Mouse (Mus musculus) G1E-ER4 (cell line): ENCODE data around the gene Palld. TPM values are rescaled to one million over a fixed set of nuclear protein-coding genes. Genes with fewer than 3 reads are reported as not detected.

ENCODE experiments used
- GATA1 ChIP-seq: IDR thresholded peaks from one replicate; pipeline ENCODE4 v1.8.0; 2012; ENCODE audit warnings: low read length, inconsistent platforms
- polyA plus RNA-seq: library from polyadenylated mRNA; stranded (reverse); fragments of >175 nt; gene quantifications from 2 replicates; pipeline ENCODE4 v1.2.3, GENCODE M21; 2012

Palld gene
- polyA plus RNA-seq, 1 experiment = not detected

DNA sequence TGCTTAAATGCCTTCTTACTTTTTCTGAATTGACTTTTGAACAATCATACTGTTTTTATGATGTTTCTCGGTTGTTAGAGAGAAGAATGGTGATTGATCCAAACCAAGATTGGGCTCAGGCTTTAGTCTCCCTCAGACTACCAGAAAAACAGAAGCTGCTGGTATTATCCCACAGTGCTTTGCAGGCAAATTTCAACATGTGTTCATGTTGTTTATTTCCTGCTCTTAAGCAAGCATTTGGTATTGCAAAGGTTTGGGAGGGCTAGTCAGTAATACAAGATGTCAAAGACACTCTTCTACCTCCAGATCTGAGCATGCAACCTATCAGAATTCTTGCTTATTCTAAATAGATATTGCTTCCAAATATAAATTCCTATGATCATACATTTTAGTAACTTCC lies 5.7 kb downstream of the Palld start:
- TF ChIP-seq GATA1 = no peak

DNA sequence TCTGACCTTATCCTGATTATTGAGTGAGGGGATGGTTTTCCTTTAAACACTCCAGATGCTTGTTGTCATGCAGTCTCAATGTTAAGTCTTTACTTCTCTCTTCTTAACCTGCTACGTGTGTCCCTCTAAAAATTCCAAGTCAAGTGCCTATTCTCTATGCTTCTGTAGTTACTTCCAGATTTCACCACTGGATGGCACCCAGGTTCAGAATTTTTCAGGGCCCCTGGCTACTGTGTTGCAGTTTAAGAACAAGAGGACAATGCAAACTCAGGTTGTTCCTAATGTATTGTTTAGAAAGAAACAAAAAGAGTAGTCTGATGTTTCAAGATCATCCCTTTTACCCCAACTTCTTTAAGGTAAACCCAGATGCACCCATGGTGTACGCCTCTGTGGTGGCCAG lies 8.4 kb downstream of the Palld start:
- no peak for TF ChIP-seq GATA1

DNA sequence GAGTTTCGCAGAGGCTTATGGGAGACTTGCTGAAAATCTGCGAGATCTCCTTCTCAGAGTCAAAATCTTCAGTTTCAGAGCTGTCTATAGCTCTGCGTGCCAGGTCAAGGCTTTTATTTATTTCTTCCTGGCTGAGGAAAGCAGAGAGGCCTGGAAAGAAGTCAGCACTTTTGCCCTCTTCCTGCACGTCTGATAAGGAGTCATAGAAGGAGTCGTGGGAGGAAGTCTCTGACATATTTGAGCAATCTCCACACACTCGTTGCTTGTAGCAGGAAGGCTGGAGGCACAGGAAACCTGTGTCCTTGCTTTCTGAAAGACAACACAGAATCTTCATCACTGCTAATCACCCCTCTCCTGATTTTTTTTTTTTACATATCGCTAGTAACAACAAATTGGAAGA lies 24.9 kb downstream of the Palld start:
- no peak for TF ChIP-seq GATA1

DNA sequence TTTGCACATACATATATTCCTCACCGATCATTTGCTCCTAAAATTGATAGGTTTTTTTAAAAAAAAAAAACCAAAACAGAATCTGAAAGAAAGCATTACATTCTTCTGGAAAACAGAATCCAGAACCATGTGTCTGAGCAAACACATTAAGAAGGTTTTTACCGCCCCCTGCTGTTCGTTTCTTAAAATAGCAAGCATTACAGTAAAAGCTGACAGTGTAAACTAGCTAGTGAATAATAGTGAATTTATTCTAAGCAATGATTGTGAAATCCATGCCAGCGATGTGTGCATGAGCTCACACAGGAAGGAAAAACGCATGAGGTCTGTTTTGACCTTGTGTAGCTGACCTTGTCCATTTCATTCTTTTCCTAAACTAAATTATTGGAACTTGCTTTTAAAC lies 27.2 kb downstream of the Palld start:
- no peak for TF ChIP-seq GATA1

DNA sequence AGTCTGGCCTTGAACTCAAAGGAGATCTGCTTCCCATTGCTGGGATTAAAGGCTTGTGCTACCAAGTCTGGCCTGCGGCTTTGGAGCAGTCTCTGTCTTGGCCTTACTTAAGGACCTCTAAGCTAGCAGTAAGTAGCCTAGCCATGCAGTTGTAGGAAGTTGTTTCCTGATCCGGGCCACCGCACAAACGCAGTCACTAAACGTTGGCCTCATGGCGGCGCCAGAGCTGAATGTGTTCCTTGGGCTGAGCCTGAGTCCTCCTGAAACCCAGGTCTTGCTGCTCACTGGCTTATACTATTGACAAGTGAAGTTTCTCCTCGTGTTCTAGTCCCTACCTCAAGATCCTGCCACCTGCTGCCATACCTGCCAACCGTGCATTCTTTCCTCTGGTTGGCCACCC lies 28.5 kb downstream of the Palld start:
- TF ChIP-seq GATA1 = no peak

DNA sequence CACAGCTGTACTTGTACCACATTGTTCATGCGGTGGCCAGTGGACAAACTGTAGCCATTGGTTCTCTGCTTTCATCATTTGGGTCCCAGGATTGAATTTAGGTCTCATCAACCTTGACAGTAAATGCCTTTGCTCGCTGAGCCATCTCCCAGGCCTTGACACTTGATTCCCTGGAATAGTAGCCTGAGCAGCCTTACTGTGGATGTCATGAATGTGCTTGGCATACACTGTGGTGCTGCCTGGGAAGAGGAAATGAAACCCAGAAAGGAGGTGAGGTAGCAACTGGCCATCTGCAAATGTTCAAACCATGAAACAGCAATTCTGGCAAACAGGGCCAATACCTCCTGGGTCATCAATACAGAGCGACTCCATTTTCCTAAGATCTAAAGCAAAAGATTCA lies 34.0 kb downstream of the Palld start:
- TF ChIP-seq GATA1 = no peak

DNA sequence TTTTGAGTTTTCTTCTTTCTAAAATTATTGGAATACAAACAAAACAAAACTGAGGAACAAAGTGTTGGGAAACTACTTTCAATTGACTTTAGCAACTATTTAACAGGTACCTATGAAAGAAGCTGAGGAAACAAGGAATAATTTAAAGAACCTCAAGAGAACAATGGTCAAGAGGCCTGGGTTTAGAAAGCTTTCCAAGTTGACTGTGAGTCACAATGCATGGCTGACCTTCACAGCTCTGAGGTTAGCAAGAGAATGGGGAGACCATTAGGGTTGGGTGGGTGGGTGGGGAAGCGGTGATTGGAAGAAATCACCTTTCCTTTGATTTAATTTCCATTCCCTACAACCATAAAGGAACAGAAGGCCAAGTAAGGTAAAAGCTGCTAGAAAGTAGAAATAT lies 35.6 kb downstream of the Palld start:
- no peak for TF ChIP-seq GATA1

DNA sequence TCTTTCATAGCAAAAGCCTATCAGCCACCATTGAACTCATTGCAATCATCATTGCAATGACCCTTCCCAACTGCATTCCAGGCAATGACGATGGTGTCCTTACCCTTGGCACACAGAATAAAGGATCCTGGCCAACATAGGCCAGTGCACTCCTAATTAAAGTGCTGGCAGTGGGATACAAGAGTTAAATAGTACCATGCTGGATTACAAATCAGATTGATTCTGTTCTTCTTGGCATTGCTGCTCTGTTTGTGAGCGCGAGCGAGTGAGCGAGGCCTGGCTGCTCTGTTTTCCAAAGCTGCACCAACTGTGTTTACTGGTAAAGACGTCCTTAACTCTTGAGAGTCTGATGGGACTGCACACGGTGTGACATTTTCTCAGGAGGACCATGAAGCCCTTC lies 37.1 kb downstream of the Palld start:
- TF ChIP-seq GATA1 = no peak

DNA sequence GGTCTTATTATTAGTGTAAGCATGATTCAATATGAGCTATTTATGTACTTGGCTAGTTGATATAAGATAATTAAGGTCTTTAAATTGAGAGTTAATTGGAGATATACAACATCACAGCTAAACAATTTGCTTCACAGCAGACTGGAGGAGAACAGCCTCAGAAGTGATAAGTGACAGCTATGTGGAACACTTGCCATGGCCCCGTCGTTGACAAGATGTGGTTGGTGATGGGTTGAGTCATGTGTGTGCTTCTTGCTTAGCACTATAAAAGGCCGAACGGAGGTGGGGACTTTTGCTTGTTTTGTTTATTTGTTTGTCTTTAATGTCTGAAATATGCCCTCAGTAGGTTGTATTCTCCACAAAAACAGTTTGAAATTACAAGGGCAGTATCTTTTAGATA lies 51.2 kb downstream of the Palld start:
- no peak for TF ChIP-seq GATA1

DNA sequence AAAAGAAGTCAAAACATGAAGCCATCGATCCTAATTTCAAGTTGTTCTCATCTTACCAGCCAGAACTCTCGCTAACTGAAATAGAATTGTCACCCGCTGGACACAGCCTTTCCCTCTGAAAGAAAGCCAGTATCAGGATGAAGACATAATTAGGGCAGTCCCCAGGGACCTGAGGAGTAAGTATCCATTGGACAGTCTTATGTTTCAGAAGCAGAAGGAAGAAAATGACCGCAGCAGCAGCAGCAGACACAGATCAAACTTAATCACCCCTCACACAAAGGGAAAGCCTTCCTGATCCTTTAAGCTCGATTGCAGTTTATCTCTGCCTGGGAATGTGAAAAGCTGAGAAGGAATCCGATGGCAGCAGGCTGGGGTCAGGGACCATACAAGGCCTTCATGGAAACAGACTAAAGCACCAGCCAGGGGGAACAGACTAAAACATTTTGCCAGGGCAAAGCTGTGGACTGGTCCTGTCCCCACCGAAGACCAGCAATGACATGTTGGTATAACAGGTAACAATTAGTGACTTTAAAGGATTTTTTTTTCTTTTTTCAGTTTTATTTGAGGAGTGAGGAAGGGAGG lies 53.8 kb downstream of the Palld start:
- TF ChIP-seq GATA1 = no peak

DNA sequence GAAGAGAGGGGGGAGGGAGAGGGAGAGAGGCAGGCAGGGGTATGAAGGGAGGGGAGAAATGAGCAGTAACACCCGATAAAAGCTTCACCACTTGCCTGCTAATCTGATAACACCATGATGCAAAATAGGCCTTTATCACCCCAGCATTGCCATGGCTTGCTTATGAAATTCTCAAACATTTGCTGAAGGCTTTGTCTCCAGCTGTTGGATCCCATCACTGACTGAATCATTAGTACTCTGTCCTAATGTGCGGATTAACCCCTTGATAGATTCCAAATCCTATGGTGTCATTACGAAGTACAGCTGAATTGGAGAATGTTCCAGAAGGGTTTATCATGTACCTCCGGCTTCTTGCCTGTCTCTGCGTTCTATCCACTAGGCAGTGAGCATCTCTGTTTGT lies 55.0 kb downstream of the Palld start:
- no peak for TF ChIP-seq GATA1

DNA sequence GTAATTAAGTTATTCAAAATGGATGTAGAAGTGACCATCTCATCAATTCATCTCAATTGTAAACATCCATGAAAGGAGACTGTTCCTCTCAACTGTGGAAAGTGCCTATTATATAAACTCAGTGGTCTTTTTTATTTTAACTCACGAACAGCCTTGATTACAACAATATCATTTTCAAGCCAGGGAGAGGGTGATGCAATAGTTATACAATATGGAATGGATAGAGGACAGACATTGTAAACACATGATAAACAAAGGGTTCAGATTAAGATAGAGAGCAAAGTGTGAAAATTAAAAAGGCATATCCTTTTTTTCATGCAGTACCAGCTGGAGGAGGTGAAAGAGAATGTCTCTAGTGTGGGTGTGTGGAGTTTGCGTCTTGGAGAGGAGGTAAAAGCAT lies 57.5 kb downstream of the Palld start:
- no peak for TF ChIP-seq GATA1

DNA sequence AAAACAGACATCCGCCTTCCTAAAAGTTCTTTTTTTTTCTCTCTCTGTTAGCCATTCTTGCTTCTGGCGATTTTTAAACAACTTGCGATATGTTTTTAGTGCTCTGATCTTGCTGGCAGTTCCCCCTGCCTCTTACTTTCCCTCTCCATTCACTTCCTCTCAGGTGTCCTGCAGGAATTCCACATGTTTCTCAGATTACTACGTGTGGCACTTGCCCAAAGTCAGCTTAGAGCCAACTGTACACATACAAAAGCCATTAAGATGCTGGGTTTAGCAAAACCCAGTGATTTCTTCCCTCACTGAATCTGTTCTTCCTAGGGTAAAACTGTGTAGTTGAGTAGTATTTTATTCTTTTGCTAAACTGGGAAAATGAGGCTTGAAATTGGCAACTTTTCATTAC lies 57.9 kb downstream of the Palld start:
- no peak for TF ChIP-seq GATA1

DNA sequence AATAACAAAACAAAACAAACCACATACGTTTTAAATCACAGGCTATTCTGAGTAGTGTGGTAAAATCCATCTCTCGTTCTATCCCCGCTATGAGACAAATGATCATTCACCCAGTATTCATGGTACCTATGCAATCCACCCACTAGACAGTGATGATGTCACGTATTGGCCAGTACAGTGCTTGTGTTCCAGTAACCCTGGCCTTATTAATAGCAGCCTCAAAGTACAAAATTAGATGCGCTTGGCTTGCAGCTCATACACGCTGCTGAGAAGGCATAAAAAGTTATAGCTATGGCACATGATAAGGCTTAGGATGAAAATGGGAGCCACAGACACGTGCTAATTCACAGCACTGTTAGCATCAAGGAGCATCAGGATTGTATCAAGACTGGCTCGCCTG lies 58.7 kb downstream of the Palld start:
- no peak for TF ChIP-seq GATA1

DNA sequence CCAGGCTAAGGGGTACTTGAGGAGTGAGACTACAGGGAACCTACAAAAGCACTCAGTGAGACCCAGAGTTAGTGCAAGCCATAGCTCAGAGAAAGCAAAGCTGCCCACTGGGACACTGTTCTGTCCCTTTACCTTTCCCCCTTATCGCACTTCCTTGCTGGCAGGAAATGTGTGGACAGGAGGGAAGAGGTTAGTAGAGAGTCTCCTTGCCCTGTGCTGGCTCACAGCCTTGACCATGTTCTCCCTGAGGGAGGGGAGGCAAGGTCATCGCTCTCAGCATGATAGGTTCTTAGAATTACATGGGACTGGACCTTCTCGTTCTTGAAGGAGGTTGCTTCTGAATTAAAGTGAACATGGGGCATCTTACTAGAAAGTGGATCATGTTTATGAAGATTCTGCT lies 69.3 kb downstream of the Palld start:
- TF ChIP-seq GATA1 = no peak

DNA sequence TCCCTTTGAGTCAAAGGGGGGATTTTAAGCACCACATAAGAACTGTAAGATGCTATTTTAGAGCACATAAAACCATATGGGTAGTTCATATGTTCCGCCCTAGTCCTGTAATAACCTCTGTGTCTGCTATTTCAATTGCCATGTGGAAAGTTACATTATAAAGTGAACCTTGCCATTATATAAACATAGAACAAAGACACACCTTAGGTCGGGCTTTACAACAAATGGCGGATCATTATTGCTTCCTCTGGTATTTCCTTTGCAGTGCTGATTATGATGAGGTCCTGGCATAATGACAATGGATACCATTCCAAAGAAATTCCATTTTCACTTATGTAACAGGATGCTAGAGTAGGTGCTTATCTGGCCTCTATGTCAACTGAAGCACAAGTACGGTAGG lies 70.5 kb downstream of the Palld start:
- TF ChIP-seq GATA1 = no peak

DNA sequence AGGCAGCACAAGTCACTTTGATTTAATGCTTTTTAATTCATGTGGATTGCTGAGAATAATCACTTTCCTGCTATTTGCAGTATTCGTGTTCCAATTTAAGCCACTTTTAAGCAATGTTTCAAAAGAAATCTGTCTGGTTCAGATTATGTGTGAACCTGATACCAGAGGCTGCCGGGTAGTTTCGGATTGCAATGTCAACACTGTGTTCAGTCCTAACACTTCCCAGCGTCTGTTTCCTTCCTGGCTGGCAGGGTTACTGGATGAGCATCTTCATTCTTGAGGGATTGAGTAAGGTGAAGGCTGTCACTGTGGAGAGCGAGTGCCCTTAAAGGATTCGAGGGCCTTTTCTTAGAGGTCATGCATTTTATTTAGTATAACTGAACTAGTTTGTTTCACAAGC lies 71.7 kb downstream of the Palld start:
- no peak for TF ChIP-seq GATA1

DNA sequence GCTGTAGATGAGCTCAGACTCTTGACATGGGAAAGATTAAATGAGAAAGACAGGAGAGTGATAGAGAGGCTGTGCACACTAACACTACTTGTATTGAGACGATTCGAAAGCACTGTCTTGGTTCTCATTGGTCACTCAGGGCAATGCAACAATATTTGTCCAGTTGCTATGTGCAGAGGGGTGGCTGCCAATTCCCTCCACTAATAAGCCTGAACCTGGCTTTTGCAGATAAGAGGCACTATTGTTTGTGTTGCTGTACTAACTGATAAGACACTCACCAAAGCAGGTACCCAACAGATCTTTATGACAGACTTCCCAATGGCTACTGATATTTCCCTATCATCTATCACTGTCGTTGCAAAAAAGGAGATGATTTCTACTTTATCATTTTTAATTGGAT lies 77.9 kb downstream of the Palld start:
- no peak for TF ChIP-seq GATA1
